Comparison of ENCODE assay signal across 7 mouse cellular contexts in genomic region chr17:6424294-6424980, GRCm38 (mm10). TPM values are rescaled to one million over a fixed set of nuclear protein-coding genes. Genes with fewer than 3 reads are reported as not detected.
DNase-seq lines count a peak whose midpoint lies in the region; ATAC-seq and TF ChIP-seq lines count a peak whose summit lies in the region.
"Not testable (repeated sequence)": the region's sequence is repeated elsewhere in the genome, so short reads cannot be mapped to it uniquely, and the experiment has no call there.

No protein-coding gene starts in this region.

- H3K4me3 ChIP-seq in hindbrain, embryonic 15.5 days; limb, embryonic 12.5 days (replicated peaks); stomach, postnatal 0 days (ENCODE audit: low read depth, low read length): not testable (repeated sequence)

- H3K9ac ChIP-seq in hindbrain, embryonic 15.5 days; limb, embryonic 12.5 days (replicated peaks); stomach, postnatal 0 days (ENCODE audit: low read length): not testable (repeated sequence)

- not testable (repeated sequence) for TF ChIP-seq CTCF in stomach, postnatal 0 days (IDR thresholded peaks at IDR 0.05; ENCODE audit: low read depth)

- not testable (repeated sequence) for H3K4me2 ChIP-seq in hindbrain, embryonic 15.5 days; limb, embryonic 12.5 days; stomach, postnatal 0 days (replicated peaks; ENCODE audit: low read depth)

- not testable (repeated sequence) for H3K4me1 ChIP-seq in hindbrain, embryonic 15.5 days (replicated peaks); limb, embryonic 12.5 days (replicated peaks); stomach, postnatal 0 days (replicated peaks; ENCODE audit: control insufficient read depth, insufficient read depth)

- ATAC-seq in hindbrain, embryonic 15.5 days (ENCODE audit: low FRiP score, low read depth): peak; percentile 2; the same call in 1 of the 2 replicates
- ATAC-seq in limb, embryonic 12.5 days (ENCODE audit: insufficient number of reproducible peaks, insufficient read depth, low FRiP score, low TSS enrichment, low read depth): peak; percentile 32; the same call in 1 of the 2 replicates
- peak; percentile 77 for ATAC-seq in stomach, postnatal 0 days (ENCODE audit: low FRiP score, low TSS enrichment)

- not testable (repeated sequence) for H3K27ac ChIP-seq in hindbrain, embryonic 15.5 days (replicated peaks); limb, embryonic 12.5 days
- H3K27ac ChIP-seq in stomach, postnatal 0 days (replicated peaks): peak overlapping the region; percentile 30; the same call in 1 of the 2 replicates

- H3K27me3 ChIP-seq in hindbrain, embryonic 15.5 days; limb, embryonic 12.5 days; stomach, postnatal 0 days (ENCODE audit: control insufficient read depth, insufficient read depth, low read length): not testable (repeated sequence)

- TF ChIP-seq EP300 in stomach, postnatal 0 days (optimal IDR thresholded peaks at IDR 0.05): not testable (repeated sequence)

- WGBS in hindbrain, embryonic 15.5 days: 64% methylated on average over 12 of the region's 12 CpGs
- 55% methylated on average over 12 of the region's 12 CpGs for WGBS in limb, embryonic 12.5 days
- WGBS in stomach, postnatal 0 days: 25% methylated on average over 11 of the region's 12 CpGs

- not testable (repeated sequence) for H3K36me3 ChIP-seq in hindbrain, embryonic 15.5 days; limb, embryonic 12.5 days; stomach, postnatal 0 days (ENCODE audit: control insufficient read depth, insufficient read depth, low read length)

- not testable (repeated sequence) for H3K9me3 ChIP-seq in hindbrain, embryonic 15.5 days; limb, embryonic 12.5 days; stomach, postnatal 0 days (ENCODE audit: control insufficient read depth, low read length)

- peak; percentile 41 for DNase-seq in MN1 (ENCODE audit: low spot score)
- DNase-seq in embryo, embryonic 11 days: peak; percentile 20
- peak; percentile 54 to 78 for DNase-seq in heart, adult 9 months (ENCODE audit: low spot score in 2 of 2)
- peak; percentile 36 for DNase-seq in lung, postnatal 10 days
- peak; percentile 68 for DNase-seq in stomach, postnatal 0 days (ENCODE audit: low spot score)

RNA-seq across cellular contexts. Expression of gene Dynlt1b, which starts 5.5 kb away (rescaled TPM):
- 1,039 and 1,079 TPM in 2 replicates for polyA plus RNA-seq in hindbrain, embryonic 15.5 days (2015; fragmentation: Nextera tagmentation; extraction: Ambion mirVana)
- polyA plus RNA-seq in limb, embryonic 12.5 days (2016; fragmentation: Nextera tagmentation; extraction: Ambion mirVana): 528 and 536 TPM in 2 replicates
- 477 and 484 TPM in 2 replicates for polyA plus RNA-seq in stomach, postnatal 0 days (2015; fragmentation: Nextera tagmentation; extraction: Ambion mirVana)

Comparison
In these comparisons a context has a peak if more than half of its experiments do, and no peak if none do; other contexts are left out.
1. ATAC-seq: peak in every context shown above with its lines; median percentile 77 in stomach, postnatal 0 days; 32 in limb, embryonic 12.5 days; 2 in hindbrain, embryonic 15.5 days.